Mouse (Mus musculus): Measurements from ENCODE around the gene Fam163b. TPM values are rescaled to one million over a fixed set of nuclear protein-coding genes. Genes with fewer than 3 reads are reported as not detected.

The Fam163b gene
- total RNA-seq, 2 experiments from 2014 or later: 143 to 149 TPM

GRCm38 (mm10) chr2:27070247-27070813, 72.0 kb downstream of the Fam163b start:
- intact Hi-C loops (cut with DNase I): no loop called here
- no peak for DNase-seq (ENCODE audit: extremely low spot score in 1 of 2, low spot score in 2 of 2)

- intact Hi-C loops (cut with DNase I): no loop called here
- DNase-seq (ENCODE audit: extremely low spot score in 1 of 2, low spot score in 2 of 2): no peak
Observed at GRCm38 (mm10) chr2:27069646-27070045, 72.6 kb downstream of the Fam163b start.

- intact Hi-C loops (cut with DNase I): no loop called here
- DNase-seq (ENCODE audit: extremely low spot score in 1 of 2, low spot score in 2 of 2): no peak
Observed at GRCm38 (mm10) chr2:27067996-27068395, 74.3 kb downstream of the Fam163b start.

GRCm38 (mm10) chr2:27067124-27067523, 75.2 kb downstream of the Fam163b start:
- DNase-seq (ENCODE audit: extremely low spot score in 1 of 2, low spot score in 2 of 2): no peak
- intact Hi-C loops (cut with DNase I): no loop called here

Other genes with a start within 250 kb of the Fam163b start
- gene Surf6, start 239.6 kb downstream of the Fam163b start, total RNA-seq (2021): 10 to 100 TPM; 30.9 to 32.0 TPM
- 10 to 100 TPM; 44.3 TPM for gene Med22, start 231.8 kb downstream of the Fam163b start, total RNA-seq (2021)
- 100 to 1,000 TPM; 311 to 325 TPM for gene Rpl7a, start 231.7 kb downstream of the Fam163b start, total RNA-seq (2021)
- 10 to 100 TPM; 35.2 to 36.0 TPM for gene Surf2, start 226.1 kb downstream of the Fam163b start, total RNA-seq (2021)
- gene Surf1, start 226.0 kb downstream of the Fam163b start, total RNA-seq (2021): 10 to 100 TPM; 90.8 to 97.8 TPM
- gene Surf4, start 208.6 kb downstream of the Fam163b start, total RNA-seq (2021): 10 to 100 TPM; 62.4 to 64.2 TPM
- gene Stkld1, start 208.4 kb downstream of the Fam163b start, total RNA-seq (2021): under 1 TPM in 1 of 2 experiments, not detected in 1; 0.41 TPM
- gene Rexo4, start 178.1 kb downstream of the Fam163b start, total RNA-seq (2021): 10 to 100 TPM; 48.4 to 53.5 TPM
- 1 to 10 TPM in 1 of 2 experiments, under 1 TPM in 1; 0.24 to 1.7 TPM for gene Adamts13, start 169.1 kb downstream of the Fam163b start, total RNA-seq (2021)
- 10 to 100 TPM; 58.1 to 67.4 TPM for gene Cacfd1, start 132.6 kb downstream of the Fam163b start, total RNA-seq (2021)
- 10 to 100 TPM; 42.2 to 43.7 TPM for gene Slc2a6, start 114.5 kb downstream of the Fam163b start, total RNA-seq (2021)
- gene Mymk, start 70.3 kb downstream of the Fam163b start, total RNA-seq (2021): under 1 TPM; 0.59 to 0.69 TPM
- 10 to 100 TPM; 24.7 to 30.6 TPM for gene Adamtsl2, start 63.1 kb downstream of the Fam163b start, total RNA-seq (2021)
- 1 to 10 TPM; 1.4 TPM for gene Dbh, start 22.7 kb upstream of the Fam163b start, total RNA-seq (2021)
- 10 to 100 TPM in 1 of 2 experiments, 1 to 10 TPM in 1; 9.8 to 11.7 TPM for gene Sardh, start 105.8 kb upstream of the Fam163b start, total RNA-seq (2021)

Data from left cerebral cortex, postnatal 10 days (tissue).